Mouse (Mus musculus) testis, adult 2 months (tissue): ENCODE measurements around the gene Irf8. TPM values are rescaled to one million over a fixed set of nuclear protein-coding genes. Genes with fewer than 3 reads are reported as not detected.

Experiments
- H3K27ac ChIP-seq: fragments of 200-500 bp; 2 replicates; pipeline ENCODE4 v1.5.1; 2012; ENCODE audit warnings: low read depth, low read length; ENCODE audit not compliant: control insufficient read depth, insufficient read depth
- H3K27me3 ChIP-seq: fragments of 200-500 bp; 2 replicates; pipeline ENCODE4 v1.6.1; 2012; ENCODE audit warnings: mild to moderate bottlenecking, low read length, moderate library complexity; ENCODE audit not compliant: control insufficient read depth, insufficient read depth
- H3K36me3 ChIP-seq: fragments of 200-500 bp; 2 replicates; pipeline ENCODE4 v1.6.1; 2012; ENCODE audit warnings: mild to moderate bottlenecking, low read length; ENCODE audit not compliant: control insufficient read depth, insufficient read depth
- H3K4me1 ChIP-seq: fragments of 200-500 bp; 2 replicates; pipeline ENCODE4 v1.6.1; 2012; ENCODE audit warnings: low read length; ENCODE audit not compliant: control insufficient read depth, insufficient read depth
- H3K4me3 ChIP-seq: fragments of 200-500 bp; 2 replicates; pipeline ENCODE4 v1.5.1; 2012; ENCODE audit warnings: low read depth, mild to moderate bottlenecking, low read length, moderate library complexity, mixed read lengths; ENCODE audit not compliant: control insufficient read depth
- CTCF ChIP-seq: fragments of 200-500 bp; IDR thresholded peaks from 2 replicates; pipeline ENCODE4 v1.5.1; 2012; ENCODE audit warnings: low read depth, mild to moderate bottlenecking, inconsistent platforms, low read length, moderate library complexity; ENCODE audit not compliant: control insufficient read depth, insufficient read depth, insufficient replicate concordance
- POLR2A ChIP-seq: fragments of 200-500 bp; IDR thresholded peaks from 2 replicates; pipeline ENCODE4 v1.6.1; 2012; ENCODE audit warnings: low read depth, mild to moderate bottlenecking, inconsistent platforms, low read length, moderate library complexity; ENCODE audit not compliant: control insufficient read depth
- polyA plus RNA-seq: library from polyadenylated mRNA; depleted of rRNA; stranded (reverse); fragments of >200 nt; gene quantifications from 2 replicates; pipeline ENCODE4 v1.2.3, GENCODE M21; 2012

Irf8 gene
- polyA plus RNA-seq, 1 experiment, result 2.9 TPM

- TF ChIP-seq CTCF, result no peak
- TF ChIP-seq POLR2A, result no peak
- Histone ChIP-seq H3K4me1 (peaks cover 13% of the 10 kb centered on the region), H3K36me3 (no peaks in the 10 kb centered on the region), H3K4me3 (no peak overlapping the region), H3K27me3 (no peaks in the 10 kb centered on the region), H3K27ac (no peak overlapping the region; the same call in 1 of the 2 replicates)
Observed at GRCm38 (mm10) chr8:120752082-120752452, 15.9 kb downstream of the Irf8 start.

GRCm38 (mm10) chr8:120753476-120753875, 17.3 kb downstream of the Irf8 start:
- Histone ChIP-seq H3K27ac (no peak overlapping the region), H3K27me3 (no peaks in the 10 kb centered on the region)
- TF ChIP-seq CTCF (no peak), POLR2A (no peak)

DNA sequence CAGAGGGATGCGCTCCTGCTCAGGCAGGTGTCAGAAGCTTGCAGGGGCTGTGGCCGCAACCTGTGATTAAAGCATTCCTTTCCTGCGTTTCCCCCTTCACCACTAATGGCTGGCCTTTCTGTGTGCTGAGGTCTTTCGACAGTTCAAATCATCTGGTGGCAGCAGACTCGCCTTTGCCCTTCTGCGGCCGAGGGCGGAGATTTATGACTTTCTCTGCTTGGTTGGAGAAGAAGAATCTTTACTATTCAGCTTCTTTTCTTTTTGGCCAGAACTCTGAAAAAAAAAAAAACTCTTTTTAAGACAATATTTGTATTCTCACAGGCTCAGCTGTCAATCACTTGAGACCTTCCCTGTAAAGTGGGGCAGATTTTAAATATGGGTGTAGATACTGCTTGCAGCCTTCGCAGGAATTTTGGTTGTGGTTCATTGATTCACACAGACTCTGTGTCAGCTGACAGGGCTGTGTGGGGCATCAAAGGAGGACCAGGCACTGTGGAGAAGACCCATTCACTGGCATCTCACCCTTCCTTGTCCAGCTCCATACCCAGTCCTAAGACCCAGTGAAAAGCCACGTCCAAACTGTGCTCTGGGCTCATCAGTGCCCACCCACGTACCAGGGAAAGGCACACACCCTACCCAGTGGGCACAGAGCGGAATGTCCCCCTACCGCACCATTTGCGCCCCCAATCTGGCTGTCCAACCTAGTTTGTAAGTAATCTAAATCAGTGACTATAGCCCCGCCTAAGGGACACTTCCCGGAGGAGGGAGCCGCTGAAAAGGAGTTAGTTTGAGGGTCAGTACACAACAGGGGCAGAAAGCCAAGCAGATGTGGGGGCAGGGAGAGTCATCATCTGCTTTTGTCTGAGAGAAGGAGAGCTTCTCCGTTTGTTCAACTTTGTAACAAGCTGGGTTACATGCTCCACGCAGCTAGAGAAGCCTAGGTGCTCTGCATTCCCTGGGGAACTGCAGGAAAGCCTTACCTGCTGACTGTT, 19.4 kb downstream of the Irf8 start:
- peaks cover 13% of the 10 kb centered on the region for H3K4me1 ChIP-seq
- H3K27ac ChIP-seq, result no peak overlapping the region
- no peaks in the 10 kb centered on the region for H3K36me3 ChIP-seq
- no peaks in the 10 kb centered on the region for H3K27me3 ChIP-seq
- H3K4me3 ChIP-seq, result no peak overlapping the region
- TF ChIP-seq POLR2A (no peak), CTCF (no peak)

More at GRCm38 (mm10) chr8:120753476-120753875, 17.3 kb downstream of the Irf8 start:
- Histone ChIP-seq H3K36me3 (no peaks in the 10 kb centered on the region), H3K4me3 (no peak overlapping the region), H3K4me1 (peaks cover 13% of the 10 kb centered on the region)

GRCm38 (mm10) chr8:120758005-120758404, 21.8 kb downstream of the Irf8 start:
- no peak overlapping the region for H3K27ac ChIP-seq
- H3K4me3 ChIP-seq, result no peak overlapping the region
- H3K36me3 ChIP-seq, result no peaks in the 10 kb centered on the region
- TF ChIP-seq POLR2A, result no peak
- no peak for TF ChIP-seq CTCF
- no peaks in the 10 kb centered on the region for H3K27me3 ChIP-seq
- peaks cover 7% of the 10 kb centered on the region for H3K4me1 ChIP-seq

- Histone ChIP-seq H3K4me1 (peaks cover 7% of the 10 kb centered on the region), H3K36me3 (no peaks in the 10 kb centered on the region), H3K27me3 (no peaks in the 10 kb centered on the region), H3K4me3 (no peak overlapping the region), H3K27ac (no peak overlapping the region)
- TF ChIP-seq CTCF (no peak), POLR2A (no peak)
Observed at GRCm38 (mm10) chr8:120759847-120760246, 23.7 kb downstream of the Irf8 start.

DNA sequence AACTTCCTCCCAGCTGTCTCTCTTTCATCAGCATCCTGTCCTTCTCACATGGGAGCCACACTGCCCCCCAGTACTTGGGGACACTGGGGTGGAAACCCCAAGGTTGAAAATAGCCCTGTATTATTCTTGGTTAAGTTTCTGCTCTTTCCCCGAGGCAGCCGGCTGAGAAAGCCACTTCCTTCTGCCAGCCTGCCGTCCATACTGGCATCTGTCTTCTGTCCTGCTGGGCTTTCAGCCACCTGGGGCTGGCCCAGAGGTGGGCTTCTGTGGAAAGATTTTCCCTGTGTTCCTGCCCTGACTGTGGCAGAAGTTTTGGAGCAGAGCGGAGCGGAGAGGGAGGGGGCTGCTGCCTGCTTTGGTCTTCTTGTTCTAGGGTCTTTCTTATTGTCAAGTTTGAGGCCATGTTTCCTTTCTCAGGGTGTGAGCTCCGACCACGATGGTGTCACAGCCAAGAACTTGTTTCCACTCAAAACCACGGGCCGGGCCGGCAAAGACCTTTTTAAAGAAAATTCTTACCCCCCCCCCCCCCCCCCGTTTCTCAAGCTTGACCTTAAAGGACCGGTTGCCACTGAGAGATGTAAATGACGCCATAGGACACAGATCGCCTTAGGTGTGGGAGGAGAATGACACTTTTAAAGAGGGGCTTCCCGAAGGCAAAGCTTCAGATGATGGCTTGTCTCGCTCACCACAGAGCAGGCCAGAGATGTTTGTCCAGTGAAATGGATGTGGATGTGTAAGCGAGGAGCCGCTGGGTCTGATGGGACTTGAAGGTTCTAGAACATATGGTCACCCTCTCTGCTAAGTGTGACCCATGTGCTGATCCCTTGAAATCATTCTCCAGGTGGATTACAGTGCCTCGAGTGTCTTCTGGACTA, 24.4 kb downstream of the Irf8 start:
- Histone ChIP-seq H3K4me3 (no peak overlapping the region), H3K27ac (no peak overlapping the region), H3K36me3 (no peaks in the 10 kb centered on the region), H3K4me1 (peaks cover 6% of the 10 kb centered on the region), H3K27me3 (no peaks in the 10 kb centered on the region)
- TF ChIP-seq CTCF, result no peak
- TF ChIP-seq POLR2A, result no peak

DNA sequence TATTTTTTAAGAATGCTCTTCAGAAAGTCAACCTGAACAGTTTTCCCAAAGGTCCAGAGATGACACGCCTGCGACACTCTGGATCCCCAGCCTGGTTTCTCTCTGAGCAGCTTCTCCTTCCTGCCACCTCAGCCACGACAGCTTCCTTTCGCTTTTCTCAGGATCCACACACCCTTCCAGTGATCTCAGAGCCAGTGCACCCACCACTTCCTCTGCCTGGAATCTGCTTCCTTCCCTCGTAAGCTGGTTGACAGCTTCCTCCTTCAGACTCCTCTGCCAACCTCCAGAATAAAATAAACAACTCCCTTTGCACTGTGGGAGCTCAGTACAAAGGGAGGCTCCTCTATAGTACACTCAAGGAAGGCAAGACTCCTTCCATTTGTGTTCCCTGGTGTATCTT, 27.1 kb downstream of the Irf8 start:
- no peak overlapping the region for H3K27ac ChIP-seq
- TF ChIP-seq CTCF (no peak), POLR2A (no peak)
- H3K4me3 ChIP-seq, result no peak overlapping the region
- no peaks in the 10 kb centered on the region for H3K4me1 ChIP-seq
- H3K36me3 ChIP-seq, result no peaks in the 10 kb centered on the region
- H3K27me3 ChIP-seq, result no peaks in the 10 kb centered on the region
